Mouse (Mus musculus): ENCODE measurements around the gene Tmem91.

Tmem91 gene

GRCm38 (mm10) chr7:25671686-25672085 is 3.3 kb downstream of the Tmem91 start:
- intact Hi-C loops (cut with DNase I), result no loop called here

- intact Hi-C loops (cut with DNase I), result no loop called here
Measured at GRCm38 (mm10) chr7:25670096-25670495, 4.9 kb downstream of the Tmem91 start.

GRCm38 (mm10) chr7:25669631-25670030 is 5.3 kb downstream of the Tmem91 start:
- intact Hi-C loops (cut with DNase I), result loop anchor here (5.0 kb wide), 1 partner anchor 37 kb away; no protein-coding TSS in a partner anchor

- intact Hi-C loops (cut with DNase I), result loop anchor here (5.0 kb wide), 1 partner anchor 37 kb away; no protein-coding TSS in a partner anchor
Measured at GRCm38 (mm10) chr7:25669158-25669557, 5.8 kb downstream of the Tmem91 start.

- intact Hi-C loops (cut with DNase I), result loop anchor here (5.0 kb wide), 1 partner anchor 34 kb away; no protein-coding TSS in a partner anchor
Measured at GRCm38 (mm10) chr7:25666381-25666780, 8.6 kb downstream of the Tmem91 start.

- intact Hi-C loops (cut with DNase I), result no loop called here
Measured at GRCm38 (mm10) chr7:25658657-25659472, 16.1 kb downstream of the Tmem91 start, which contains the start of the genes Bckdha and Exosc5. Gene Bckdha (minus strand): TSS chr7:25658981. Gene Exosc5 (plus strand): TSS chr7:25659164.

GRCm38 (mm10) chr7:25657785-25658184 is 17.2 kb downstream of the Tmem91 start:
- intact Hi-C loops (cut with DNase I), result no loop called here

- intact Hi-C loops (cut with DNase I), result no loop called here
Measured at GRCm38 (mm10) chr7:25655601-25656428, 19.2 kb downstream of the Tmem91 start.

- intact Hi-C loops (cut with DNase I), result no loop called here
Measured at GRCm38 (mm10) chr7:25652244-25652759, 22.7 kb downstream of the Tmem91 start.

GRCm38 (mm10) chr7:25651281-25651680 is 23.7 kb downstream of the Tmem91 start:
- intact Hi-C loops (cut with DNase I), result no loop called here

- intact Hi-C loops (cut with DNase I), result no loop called here
Measured at GRCm38 (mm10) chr7:25649839-25650238, 25.1 kb downstream of the Tmem91 start.

GRCm38 (mm10) chr7:25647574-25648123 is 27.3 kb downstream of the Tmem91 start:
- intact Hi-C loops (cut with DNase I), result no loop called here

GRCm38 (mm10) chr7:25645074-25645473 is 29.9 kb downstream of the Tmem91 start:
- intact Hi-C loops (cut with DNase I), result no loop called here

- intact Hi-C loops (cut with DNase I), result no loop called here
Measured at GRCm38 (mm10) chr7:25644631-25645030, 30.3 kb downstream of the Tmem91 start.

GRCm38 (mm10) chr7:25644136-25644535 is 30.8 kb downstream of the Tmem91 start:
- intact Hi-C loops (cut with DNase I), result no loop called here

GRCm38 (mm10) chr7:25639754-25640153 is 35.2 kb downstream of the Tmem91 start:
- intact Hi-C loops (cut with DNase I), result no loop called here

- intact Hi-C loops (cut with DNase I), result no loop called here
Measured at GRCm38 (mm10) chr7:25637099-25637498, 37.9 kb downstream of the Tmem91 start.

- intact Hi-C loops (cut with DNase I), result no loop called here
Measured at GRCm38 (mm10) chr7:25636373-25636772, 38.6 kb downstream of the Tmem91 start.

GRCm38 (mm10) chr7:25632679-25633078 is 42.3 kb downstream of the Tmem91 start:
- intact Hi-C loops (cut with DNase I), result loop anchor here (5.0 kb wide), 1 partner anchor 35 kb away; no protein-coding TSS in a partner anchor

- intact Hi-C loops (cut with DNase I), result loop anchor here (10.0 kb wide), 1 partner anchor 1023 kb away; no protein-coding TSS in a partner anchor
Measured at GRCm38 (mm10) chr7:25628323-25628620, 46.7 kb downstream of the Tmem91 start.
